Mouse (Mus musculus) limb, embryonic 14.5 days (tissue): Measurements from ENCODE around the gene Cep97. TPM values are rescaled to one million over a fixed set of nuclear protein-coding genes. Genes with fewer than 3 reads are reported as not detected.
A peak's percentile ranks its signal among the peaks of the same experiment; 100 is the strongest.

Source experiments
- ATAC-seq: fragments of 200-750 bp; cut with Nextera tagmentation; 2 replicates; pipeline ENCODE4 v1.8.0; 2017; ENCODE audit warnings: low read depth, moderate number of reproducible peaks, moderate TSS enrichment; ENCODE audit not compliant: low FRiP score
- DNase-seq: peaks from one replicate; pipeline ENCODE4 v3.0.0-alpha.2; 2015; ENCODE audit warnings: low spot score
- H3K27ac ChIP-seq: fragments of 300-500 bp; sonication (generic); replicated peaks from 2 replicates; pipeline ENCODE4 v1.5.1; 2014; ENCODE audit warnings: low read depth, mild to moderate bottlenecking, low read length, moderate library complexity, mixed read lengths
- H3K27me3 ChIP-seq: fragments of 300-500 bp; sonication (generic); 2 replicates; pipeline ENCODE4 v1.6.1; 2014; ENCODE audit warnings: low read length, mixed read lengths; ENCODE audit not compliant: control insufficient read depth, insufficient read depth
- H3K36me3 ChIP-seq: fragments of 300-500 bp; sonication (generic); 2 replicates; pipeline ENCODE4 v1.6.1; 2014; ENCODE audit warnings: mild to moderate bottlenecking, low read length, moderate library complexity, mixed read lengths; ENCODE audit not compliant: control insufficient read depth, insufficient read depth
- H3K4me1 ChIP-seq: fragments of 300-500 bp; sonication (generic); 2 replicates; pipeline ENCODE4 v1.6.1; 2014; ENCODE audit warnings: antibody characterized with exemption, low read length, mixed read lengths; ENCODE audit not compliant: control insufficient read depth, insufficient read depth
- H3K4me2 ChIP-seq: fragments of 300-500 bp; sonication (generic); replicated peaks from 2 replicates; pipeline ENCODE4 v1.6.1; 2014; ENCODE audit warnings: low read depth, mild to moderate bottlenecking, low read length, moderate library complexity; ENCODE audit not compliant: severe bottlenecking
- H3K4me3 ChIP-seq: fragments of 300-500 bp; sonication (generic); replicated peaks from 2 replicates; pipeline ENCODE4 v1.5.1; 2014; ENCODE audit warnings: low read length
- H3K9ac ChIP-seq: fragments of 300-500 bp; sonication (generic); 2 replicates; pipeline ENCODE4 v1.6.1; 2014; ENCODE audit warnings: mild to moderate bottlenecking, low read depth, low read length, moderate library complexity; ENCODE audit not compliant: severe bottlenecking
- H3K9me3 ChIP-seq: fragments of 300-500 bp; sonication (generic); 2 replicates; pipeline ENCODE4 v1.6.1; 2016; ENCODE audit warnings: low read length; ENCODE audit not compliant: control insufficient read depth
- POLR2A ChIP-seq: fragments of 200-500 bp; IDR thresholded peaks from 2 replicates; pipeline ENCODE4 v1.8.0; 2012; ENCODE audit warnings: inconsistent platforms, mild to moderate bottlenecking, moderate library complexity, borderline replicate concordance; ENCODE audit not compliant: insufficient read depth, insufficient read length; ENCODE audit errors: extremely low read depth
- WGBS: fragments of 180-500 bp; shearing (Covaris S2); extraction: QIAGEN DNeasy Blood & Tissue Kit; methylation state at CpG from one replicate; pipeline ENCODE4 v1.1.7; 2014; 5-methylcytosine and 5-hydroxymethylcytosine counted together
- polyA plus RNA-seq, 2 experiments: library from polyadenylated mRNA; depleted of rRNA in 1 of 2; stranded (reverse) in 1 of 2; unstranded in 1 of 2; fragments of >200 nt; fragmentation: Nextera tagmentation in 1 of 2; extraction: Ambion mirVana in 1 of 2; gene quantifications; 2 replicates each; pipeline versions ENCODE4 v1.2.1 to v1.2.3; 2012 to 2014

Cep97 gene
- polyA plus RNA-seq, 2 experiments = 7.4 to 9.1 TPM

- Histone ChIP-seq H3K9me3 (no peaks in the 10 kb centered on the region), H3K4me2 (no peak overlapping the region), H3K4me1 (no peaks in the 10 kb centered on the region), H3K36me3 (no peaks in the 10 kb centered on the region), H3K27ac (no peak overlapping the region), H3K27me3 (no peaks in the 10 kb centered on the region), H3K9ac (no peak overlapping the region), H3K4me3 (no peak overlapping the region)
- WGBS = 81% methylated on average over 3 of the region's 3 CpGs
- DNase-seq (no peak), ATAC-seq (no peak)
- TF ChIP-seq POLR2A = no peak
These were observed 12.6 kb upstream of the Cep97 start for GRCm38 (mm10) chr16:55947266-55947665.

DNA sequence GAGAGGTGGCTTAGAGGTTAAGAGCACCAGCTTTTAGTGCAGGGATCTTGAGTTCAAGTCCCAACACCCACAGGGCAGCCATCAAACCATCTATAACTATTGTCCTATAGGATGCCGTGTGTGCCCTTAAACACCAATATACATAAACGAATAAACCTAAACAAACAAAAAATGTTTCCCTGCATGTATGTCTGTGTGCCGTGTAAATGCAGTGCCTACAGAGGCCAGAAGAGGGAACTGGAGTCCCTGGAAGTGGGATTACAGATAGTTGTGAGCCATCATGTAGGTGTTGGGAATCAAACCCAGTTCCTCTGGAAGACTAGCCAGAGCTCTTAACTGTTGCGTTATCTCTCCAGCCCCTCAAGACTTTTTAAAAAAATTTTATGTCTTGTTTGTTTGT, 6.1 kb upstream of the Cep97 start:
- H3K27me3 ChIP-seq = no peaks in the 10 kb centered on the region
- no peak overlapping the region for H3K4me2 ChIP-seq
- H3K4me1 ChIP-seq = no peaks in the 10 kb centered on the region
- H3K4me3 ChIP-seq = no peak overlapping the region
- DNase-seq = no peak
- no peak overlapping the region for H3K9ac ChIP-seq
- H3K9me3 ChIP-seq = no peaks in the 10 kb centered on the region
- no peaks in the 10 kb centered on the region for H3K36me3 ChIP-seq
- H3K27ac ChIP-seq = no peak overlapping the region
- TF ChIP-seq POLR2A = no peak
- no peak for ATAC-seq
- 88% methylated on average over 4 of the region's 4 CpGs for WGBS

- H3K4me1 ChIP-seq = no peaks in the 10 kb centered on the region
- no peak overlapping the region for H3K27ac ChIP-seq
- H3K9me3 ChIP-seq = no peaks in the 10 kb centered on the region
- no peak overlapping the region for H3K4me2 ChIP-seq
- no peaks in the 10 kb centered on the region for H3K27me3 ChIP-seq
- no peaks in the 10 kb centered on the region for H3K36me3 ChIP-seq
- 92% methylated on average over 6 of the region's 6 CpGs for WGBS
- TF ChIP-seq POLR2A = no peak
- no peak for DNase-seq
- H3K9ac ChIP-seq = no peak overlapping the region
- no peak overlapping the region for H3K4me3 ChIP-seq
- ATAC-seq = no peak
These were observed 5.0 kb upstream of the Cep97 start for GRCm38 (mm10) chr16:55939703-55940102.

DNA sequence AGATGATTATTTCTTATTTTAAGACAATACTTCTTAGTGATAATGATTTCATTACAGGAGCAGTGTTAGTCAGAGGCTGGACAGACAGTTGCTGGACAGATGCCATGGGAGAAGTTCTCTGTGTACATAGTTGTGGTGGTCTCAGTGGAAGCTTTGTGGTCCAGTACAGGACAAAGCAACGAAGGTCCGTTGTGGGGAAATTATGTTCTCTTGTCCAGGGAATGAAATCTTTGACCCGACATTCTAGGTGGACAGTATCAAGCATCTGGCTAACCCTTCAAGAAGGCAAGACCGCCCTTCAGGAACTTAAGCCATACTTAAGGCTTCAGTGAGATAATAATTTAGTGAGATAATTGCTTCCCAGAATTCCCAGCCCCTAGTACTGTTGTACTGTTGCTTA, 4.1 kb upstream of the Cep97 start:
- TF ChIP-seq POLR2A = no peak
- ATAC-seq = no peak
- 85% methylated on average over 4 of the region's 4 CpGs for WGBS

GRCm38 (mm10) chr16:55933681-55934343, 843 bp downstream of the Cep97 start:
- ATAC-seq = peak; percentile 13; the same call in 1 of the 2 replicates
- H3K4me3 ChIP-seq = peak overlapping the region; percentile 59
- H3K9me3 ChIP-seq = no peaks in the 10 kb centered on the region
- 0 out of 2 replicates have a peak overlapping the region, but pooled peaks have one; percentile 54 for H3K27ac ChIP-seq
- TF ChIP-seq POLR2A = no peak
- H3K9ac ChIP-seq = peak overlapping the region; percentile 64
- H3K36me3 ChIP-seq = 0 out of 2 replicates have a peak, but pooled peaks cover 3% of the 10 kb centered on the region
- H3K4me2 ChIP-seq = peak overlapping the region; percentile 63
- H3K27me3 ChIP-seq = no peaks in the 10 kb centered on the region
- WGBS = 2% methylated on average over 32 of the region's 32 CpGs
- peak; percentile 49 for DNase-seq
- H3K4me1 ChIP-seq = no peaks in the 10 kb centered on the region

More for the DNA sequence above, 4.1 kb upstream of the Cep97 start:
- Histone ChIP-seq H3K9me3 (no peaks in the 10 kb centered on the region), H3K27ac (no peak overlapping the region), H3K4me3 (no peak overlapping the region), H3K4me1 (no peaks in the 10 kb centered on the region), H3K9ac (no peak overlapping the region), H3K4me2 (no peak overlapping the region), H3K27me3 (no peaks in the 10 kb centered on the region), H3K36me3 (no peaks in the 10 kb centered on the region)
- DNase-seq = no peak

DNA sequence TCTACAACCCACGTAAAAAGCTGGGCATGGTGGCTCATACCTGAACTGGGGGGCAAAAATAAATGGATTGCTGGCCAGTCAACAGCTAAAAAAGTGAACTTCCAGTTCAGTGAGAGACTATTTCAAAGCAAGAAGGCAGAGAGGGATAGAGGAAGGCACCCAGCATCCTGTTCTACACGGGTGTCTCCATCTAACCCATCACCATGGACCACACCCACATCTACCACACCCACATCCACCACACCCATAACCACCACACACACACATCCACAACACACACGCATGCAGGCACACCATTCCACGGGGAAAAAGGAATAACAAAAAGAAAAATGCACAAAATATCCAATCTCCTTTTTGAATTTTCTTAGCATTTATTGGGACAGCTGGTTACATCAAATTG, 10.6 kb downstream of the Cep97 start:
- TF ChIP-seq POLR2A = no peak
- Histone ChIP-seq H3K27me3 (no peaks in the 10 kb centered on the region), H3K4me3 (no peak overlapping the region), H3K36me3 (peaks cover 47% of the 10 kb centered on the region), H3K9me3 (no peaks in the 10 kb centered on the region), H3K9ac (no peak overlapping the region), H3K4me2 (no peak overlapping the region), H3K27ac (no peak overlapping the region), H3K4me1 (no peaks in the 10 kb centered on the region)
- ATAC-seq = no peak
- WGBS = 94% methylated on average over 4 of the region's 4 CpGs
- no peak for DNase-seq
